Mouse (Mus musculus): ENCODE data around the gene Inpp5d.

GRCm38 (mm10) chr1:87640165-87640661 lies 20.1 kb downstream of the Inpp5d start:
- no peak for TF ChIP-seq CTCF (IDR thresholded peaks at IDR 0.05; ENCODE audit: low read depth)
- no peak for TF ChIP-seq EP300 (IDR thresholded peaks at IDR 0.05; ENCODE audit: low read depth)
